Mouse (Mus musculus) bone marrow macrophage, adult 2 months (primary cell): ENCODE measurements at regions not wholly inside any gene's neighbourhood (a gene's known extent, or its start where the extent isn't known, plus 50 kb on each side); places are given as distances from the start of the nearest gene placed in this dataset.

Experiments
- CTCF ChIP-seq: IDR thresholded peaks from 2 replicates; pipeline ENCODE4 v1.5.1; 2012; ENCODE audit warnings: low read depth, mild to moderate bottlenecking, low read length, moderate library complexity
- POLR2A ChIP-seq: IDR thresholded peaks from 2 replicates; pipeline ENCODE4 v1.6.1; 2012; ENCODE audit warnings: mild to moderate bottlenecking, low read depth, low read length, borderline replicate concordance

DNA sequence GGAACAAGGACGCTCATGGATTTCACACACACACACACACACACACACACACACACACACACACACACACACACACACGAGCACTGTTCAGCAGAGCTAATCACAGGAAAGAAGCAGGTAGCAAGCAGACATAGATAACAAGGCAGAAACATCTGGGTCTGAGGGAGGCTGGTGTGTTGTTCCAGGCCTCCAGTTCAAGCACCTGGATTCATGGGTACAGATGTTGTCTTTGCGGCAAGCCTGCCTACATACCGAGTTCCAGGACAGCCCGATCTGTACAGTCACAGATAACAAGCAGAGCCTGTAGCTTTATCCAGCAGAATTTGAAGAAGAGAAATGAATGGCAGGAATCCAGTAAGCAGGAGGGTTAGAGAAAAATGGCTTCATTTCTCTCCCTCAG lies 55.0 kb upstream of the Adgrl2 start:
- no peak for TF ChIP-seq CTCF
- TF ChIP-seq POLR2A: no peak
